ENCODE assay signal across 13 mouse cellular contexts in the genomic region with DNA sequence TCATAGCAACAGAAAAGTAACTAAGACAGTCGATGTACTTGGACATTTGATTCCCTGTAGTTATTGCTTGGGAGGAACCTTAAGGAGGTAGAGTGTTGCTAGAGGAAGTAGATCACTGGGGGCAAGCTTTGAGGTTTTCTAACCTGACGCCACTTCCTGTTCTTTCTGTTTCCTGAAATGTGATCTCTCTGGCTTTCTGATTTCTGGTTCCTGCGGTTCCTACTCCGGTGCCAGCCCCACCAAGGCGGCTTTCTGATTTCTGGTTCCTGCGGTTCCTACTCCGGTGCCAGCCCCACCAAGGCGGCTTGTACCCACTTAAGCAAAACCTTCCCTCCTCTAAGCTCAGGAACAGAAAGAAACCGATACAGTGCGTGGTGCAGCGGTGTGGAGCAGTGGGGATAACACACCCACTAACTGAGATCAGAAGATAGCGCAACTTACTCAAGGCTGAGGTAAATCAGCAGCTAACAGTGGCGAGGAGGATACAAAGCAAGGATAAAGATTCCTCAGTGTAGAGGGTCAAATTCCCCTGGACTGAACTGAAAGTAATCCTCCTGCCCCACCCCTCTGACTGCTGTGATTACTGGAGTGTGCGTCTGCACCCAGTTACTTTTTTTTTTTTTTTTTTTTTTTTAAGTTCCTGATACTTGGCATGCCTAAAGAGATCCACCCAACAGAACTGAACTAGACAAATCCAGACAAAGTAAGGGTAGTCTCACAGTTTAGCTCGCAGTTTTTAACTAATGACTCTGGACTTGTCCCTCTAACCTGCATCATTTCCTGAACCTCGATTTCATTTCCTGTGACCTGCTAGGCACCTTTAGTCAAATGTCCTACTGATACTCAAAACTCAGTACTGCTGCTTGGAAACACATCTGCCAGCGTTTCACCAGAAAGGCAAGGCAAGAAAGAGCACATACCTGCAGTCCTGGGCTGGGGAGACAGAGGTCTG. TPM values are rescaled to one million over a fixed set of nuclear protein-coding genes. Genes with fewer than 3 reads are reported as not detected.
DNase-seq lines count a peak whose midpoint lies in the region; ATAC-seq and TF ChIP-seq lines count a peak whose summit lies in the region.
"Had no signal": no experiment of that assay in that cellular context is flagged by ENCODE, and none has a peak within 500 bp of the region (broad histone marks: within the 10 kb centered on the region; RNA-seq: fewer than 3 reads in every experiment).

No protein-coding gene starts in this region.

- H3K36me3 ChIP-seq in midbrain, embryonic 11.5 days (ENCODE audit: control insufficient read depth, insufficient read depth, low read length) = no peaks in the 10 kb centered on the region
- H3K36me3 ChIP-seq in midbrain, postnatal 0 days (ENCODE audit: insufficient read depth, low read length) = no peaks in the 10 kb centered on the region
- H3K36me3 ChIP-seq in ES-E14 (ENCODE audit: control insufficient read depth, insufficient read depth, low read length, poor library complexity, severe bottlenecking) = peaks cover 5% of the 10 kb centered on the region; the same call in 1 of the 2 replicates
- H3K36me3 ChIP-seq in intestine, embryonic 15.5 days = no peaks in the 10 kb centered on the region
- H3K36me3 ChIP-seq: embryonic facial prominence, embryonic 13.5 days; limb, embryonic 12.5 days; midbrain, embryonic 13.5 days; stomach, embryonic 15.5 days had no signal

- no peaks in the 10 kb centered on the region for H3K4me1 ChIP-seq in midbrain, embryonic 11.5 days (ENCODE audit: control insufficient read depth, insufficient read depth, low read length)
- H3K4me1 ChIP-seq in midbrain, postnatal 0 days (ENCODE audit: insufficient read depth, low read length) = no peaks in the 10 kb centered on the region
- H3K4me1 ChIP-seq in ES-E14 (ENCODE audit: control insufficient read depth in 2 of 2, insufficient read depth in 2 of 2, low read length in 2 of 2, poor library complexity in 1 of 2) = peaks cover 0 to 5% of the 10 kb centered on the region in 2 experiments; a peak in 2 of 4 replicates
- H3K4me1 ChIP-seq in intestine, embryonic 15.5 days (replicated peaks) = no peaks in the 10 kb centered on the region
- H3K4me1 ChIP-seq: embryonic facial prominence, embryonic 13.5 days; limb, embryonic 12.5 days; midbrain, embryonic 13.5 days; stomach, embryonic 15.5 days had no signal

- WGBS in midbrain, embryonic 11.5 days = 79% methylated on average over 17 of the region's 17 CpGs
- 84% methylated on average over 17 of the region's 17 CpGs for WGBS in midbrain, postnatal 0 days
- WGBS in intestine, embryonic 15.5 days = 78% methylated on average over 17 of the region's 17 CpGs

- in situ Hi-C loops in ES-E14 (cut with MboI; ENCODE audit: low sequenced_read_pairs in 2 of 2, unreplicated experiment in 2 of 2) = loop anchor here in 1 of 2 experiments (25.0 kb wide), 1 partner anchor 318 kb away; a partner anchor contains a TSS

- no peaks in the 10 kb centered on the region for H3K27me3 ChIP-seq in midbrain, embryonic 11.5 days (ENCODE audit: control insufficient read depth, insufficient read depth, low read length)
- no peaks in the 10 kb centered on the region for H3K27me3 ChIP-seq in midbrain, postnatal 0 days (ENCODE audit: insufficient read depth, low read length)
- no peaks in the 10 kb centered on the region for H3K27me3 ChIP-seq in intestine, embryonic 15.5 days (replicated peaks)
- H3K27me3 ChIP-seq: embryonic facial prominence, embryonic 13.5 days; limb, embryonic 12.5 days; midbrain, embryonic 13.5 days; stomach, embryonic 15.5 days had no signal

- H3K9ac ChIP-seq in midbrain, embryonic 11.5 days (ENCODE audit: low read length) = no peak overlapping the region
- no peak overlapping the region for H3K9ac ChIP-seq in midbrain, postnatal 0 days (replicated peaks; ENCODE audit: low read length, poor library complexity, severe bottlenecking)
- H3K9ac ChIP-seq in ES-E14 (ENCODE audit: insufficient read depth, low read depth, low read length, poor library complexity, severe bottlenecking) = no peak overlapping the region
- no peak overlapping the region for H3K9ac ChIP-seq in intestine, embryonic 15.5 days
- H3K9ac ChIP-seq: embryonic facial prominence, embryonic 13.5 days; limb, embryonic 12.5 days; midbrain, embryonic 13.5 days; stomach, embryonic 15.5 days had no signal

- H3K27ac ChIP-seq in midbrain, embryonic 11.5 days (ENCODE audit: low read depth, low read length) = no peak overlapping the region
- H3K27ac ChIP-seq in midbrain, postnatal 0 days (ENCODE audit: low read depth, low read length) = no peak overlapping the region
- peak overlapping the region; percentile 38; the same call in 1 of the 2 replicates for H3K27ac ChIP-seq in ES-E14 (ENCODE audit: insufficient read depth, low read depth, low read length, poor library complexity, severe bottlenecking)
- no peak overlapping the region for H3K27ac ChIP-seq in intestine, embryonic 15.5 days
- H3K27ac ChIP-seq: embryonic facial prominence, embryonic 13.5 days; limb, embryonic 12.5 days; midbrain, embryonic 13.5 days; stomach, embryonic 15.5 days had no signal

- no peak overlapping the region for H3K4me3 ChIP-seq in midbrain, embryonic 11.5 days (ENCODE audit: low read depth, low read length)
- H3K4me3 ChIP-seq in midbrain, postnatal 0 days (ENCODE audit: low read depth, low read length) = no peak overlapping the region
- no peak overlapping the region for H3K4me3 ChIP-seq in ES-E14 (ENCODE audit: insufficient read depth in 1 of 2, low read depth in 1 of 2, low read length in 2 of 2, poor library complexity in 1 of 2, severe bottlenecking in 1 of 2)
- no peak overlapping the region for H3K4me3 ChIP-seq in intestine, embryonic 15.5 days (replicated peaks)
- H3K4me3 ChIP-seq: embryonic facial prominence, embryonic 13.5 days; limb, embryonic 12.5 days; midbrain, embryonic 13.5 days; stomach, embryonic 15.5 days had no signal

- H3K9me3 ChIP-seq in midbrain, embryonic 11.5 days (ENCODE audit: control insufficient read depth, low read length) = no peaks in the 10 kb centered on the region
- H3K9me3 ChIP-seq in midbrain, postnatal 0 days (ENCODE audit: low read length) = no peaks in the 10 kb centered on the region
- H3K9me3 ChIP-seq in ES-E14 (ENCODE audit: control insufficient read depth, insufficient read depth, low read depth, low read length) = no peaks in the 10 kb centered on the region; the same call in 1 of the 2 replicates
- no peaks in the 10 kb centered on the region for H3K9me3 ChIP-seq in intestine, embryonic 15.5 days
- H3K9me3 ChIP-seq: embryonic facial prominence, embryonic 13.5 days; limb, embryonic 12.5 days; midbrain, embryonic 13.5 days; stomach, embryonic 15.5 days had no signal

- H3K4me2 ChIP-seq in midbrain, embryonic 11.5 days = no peak overlapping the region
- no peak overlapping the region for H3K4me2 ChIP-seq in midbrain, postnatal 0 days (ENCODE audit: low read depth, low read length, poor library complexity, severe bottlenecking)
- no peak overlapping the region; the same call in 1 of the 2 replicates for H3K4me2 ChIP-seq in intestine, embryonic 15.5 days (replicated peaks)
- H3K4me2 ChIP-seq: embryonic facial prominence, embryonic 13.5 days; limb, embryonic 12.5 days; midbrain, embryonic 13.5 days; stomach, embryonic 15.5 days had no signal

- ATAC-seq in midbrain, embryonic 11.5 days (ENCODE audit: low FRiP score) = no peak
- ATAC-seq in midbrain, postnatal 0 days (ENCODE audit: low FRiP score) = no peak
- peak; percentile 84 for ATAC-seq in intestine, embryonic 15.5 days
- peak; percentile 80 for ATAC-seq in neutrophil, adult 5-6 weeks (ENCODE audit: extremely low read depth, insufficient number of reproducible peaks, low FRiP score, poor library complexity, severe bottlenecking)
- ATAC-seq: midbrain, embryonic 13.5 days had no signal

- TF ChIP-seq CTCF in midbrain, postnatal 0 days (IDR thresholded peaks at IDR 0.05) = no peak

- DNase-seq in midbrain, embryonic 11.5 days (ENCODE audit: low spot score, missing footprints) = peak; percentile 53
- no peak for DNase-seq in midbrain, postnatal 0 days (ENCODE audit: low spot score)
- DNase-seq in ES-E14 (ENCODE audit: low read depth, low spot score) = no peak
- DNase-seq in ovary, postnatal 36 days (ENCODE audit: low spot score) = no peak
- no peak for DNase-seq in retina, postnatal 1 day
- DNase-seq: heart, postnatal 14 days had no signal

TF ChIP-seq in ES-E14, 5 proteins besides CTCF, POLR2A, EP300 and RAD21:
- TF ChIP-seq ZNF384 (IDR thresholded peaks at IDR 0.05; ENCODE audit: low read depth, low read length) = peak; percentile 77; the same call in 1 of the 2 replicates
- no peak for TF ChIP-seq ZC3H11A (IDR thresholded peaks at IDR 0.05; ENCODE audit: borderline replicate concordance, low read depth, low read length)

RNA-seq across cellular contexts. Expression of a gene that starts 37.5 kb away (rescaled TPM):
- polyA plus RNA-seq in midbrain, embryonic 11.5 days (2014; fragmentation: Nextera tagmentation; extraction: Ambion mirVana) = not detected in 2 replicates
- total RNA-seq in midbrain, postnatal 0 days (2014; rRNA removed) = not detected in 2 replicates
- polyA plus RNA-seq in midbrain, postnatal 0 days (2015; fragmentation: Nextera tagmentation; extraction: Ambion mirVana) = 0.11 TPM in 2 replicates
- total RNA-seq in ES-E14 (2012; rRNA removed) = not detected in 2 replicates
- not detected in 2 replicates for polyA plus RNA-seq in intestine, embryonic 15.5 days (2015; fragmentation: Nextera tagmentation; extraction: Ambion mirVana)
- 0.25 and 0.47 TPM in 2 replicates for total RNA-seq in neutrophil, adult 5-6 weeks (2017)
- polyA plus RNA-seq: embryonic facial prominence, embryonic 13.5 days; large intestine, adult 2 months; limb, embryonic 12.5 days; midbrain, embryonic 13.5 days; stomach, embryonic 15.5 days had no signal

Comparison
In these comparisons a context has a peak if more than half of its experiments do, and no peak if none do; other contexts are left out.
1. ATAC-seq: peak in intestine, embryonic 15.5 days (single experiment) and neutrophil, adult 5-6 weeks (single experiment); none in midbrain, embryonic 11.5 days (single experiment) and midbrain, postnatal 0 days (single experiment).